Mouse (Mus musculus) E14TG2a.4 (cell line): ENCODE measurements at regions not wholly inside any gene's neighbourhood (a gene's known extent, or its start where the extent isn't known, plus 50 kb on each side); places are given as distances from the start of the nearest gene placed in this dataset.

Experiments used
- H3K27me3 ChIP-seq: 2 replicates; pipeline ENCODE4 v1.6.1; 2014; ENCODE audit warnings: low read length, control low read depth; ENCODE audit not compliant: insufficient read depth
- H3K36me3 ChIP-seq: 2 replicates; pipeline ENCODE4 v1.6.1; 2014; ENCODE audit warnings: low read length, control low read depth; ENCODE audit not compliant: insufficient read depth
- H3K4me1 ChIP-seq: replicated peaks from 2 replicates; pipeline ENCODE4 v1.6.1; 2014; ENCODE audit warnings: low read depth, low read length, control low read depth
- H3K4me3 ChIP-seq: replicated peaks from 2 replicates; pipeline ENCODE4 v1.5.1; 2014; ENCODE audit warnings: mild to moderate bottlenecking, low read length
- H3K9me3 ChIP-seq: 2 replicates; pipeline ENCODE4 v1.6.1; 2014; ENCODE audit warnings: low read length, control low read depth
- CTCF ChIP-seq: conservative IDR thresholded peaks from 2 replicates; pipeline ENCODE4 v1.5.1; 2014; ENCODE audit warnings: low read length
- NANOG ChIP-seq: IDR thresholded peaks from 2 replicates; pipeline ENCODE4 v1.6.1; 2014; ENCODE audit warnings: borderline replicate concordance, low read length, mixed read lengths
- POU5F1 ChIP-seq: IDR thresholded peaks from 2 replicates; pipeline ENCODE4 v1.6.1; 2014; ENCODE audit warnings: low read length, borderline replicate concordance

- Histone ChIP-seq H3K4me3 (no peak overlapping the region), H3K36me3 (no peaks in the 10 kb centered on the region), H3K9me3 (no peaks in the 10 kb centered on the region), H3K4me1 (no peaks in the 10 kb centered on the region), H3K27me3 (no peaks in the 10 kb centered on the region)
- no peak for TF ChIP-seq CTCF
- no peak for TF ChIP-seq POU5F1
- TF ChIP-seq NANOG, result no peak
Measured at GRCm38 (mm10) chr12:12509164-12509937, 247.4 kb downstream of the Fam49a start.

GRCm38 (mm10) chr12:12508487-12509125 lies 246.7 kb downstream of the Fam49a start:
- Histone ChIP-seq H3K27me3 (no peaks in the 10 kb centered on the region), H3K36me3 (no peaks in the 10 kb centered on the region), H3K9me3 (no peaks in the 10 kb centered on the region), H3K4me3 (no peak overlapping the region), H3K4me1 (no peaks in the 10 kb centered on the region)
- TF ChIP-seq POU5F1 (no peak), NANOG (no peak), CTCF (no peak)

GRCm38 (mm10) chr12:12506671-12507070 lies 244.7 kb downstream of the Fam49a start:
- H3K9me3 ChIP-seq, result no peaks in the 10 kb centered on the region
- H3K4me1 ChIP-seq, result no peaks in the 10 kb centered on the region
- TF ChIP-seq POU5F1 (no peak), NANOG (no peak), CTCF (no peak)
- H3K27me3 ChIP-seq, result no peaks in the 10 kb centered on the region
- H3K4me3 ChIP-seq, result no peak overlapping the region
- H3K36me3 ChIP-seq, result no peaks in the 10 kb centered on the region

GRCm38 (mm10) chr12:12505590-12505989 lies 243.7 kb downstream of the Fam49a start:
- H3K27me3 ChIP-seq, result no peaks in the 10 kb centered on the region
- no peaks in the 10 kb centered on the region for H3K4me1 ChIP-seq
- H3K36me3 ChIP-seq, result no peaks in the 10 kb centered on the region
- no peak overlapping the region for H3K4me3 ChIP-seq
- TF ChIP-seq POU5F1 (no peak), CTCF (no peak), NANOG (no peak)
- no peaks in the 10 kb centered on the region for H3K9me3 ChIP-seq

GRCm38 (mm10) chr12:12499903-12500302 lies 238.0 kb downstream of the Fam49a start:
- no peak overlapping the region for H3K4me3 ChIP-seq
- TF ChIP-seq POU5F1 (no peak), CTCF (no peak), NANOG (no peak)
- no peaks in the 10 kb centered on the region for H3K27me3 ChIP-seq
- H3K9me3 ChIP-seq, result no peaks in the 10 kb centered on the region
- no peaks in the 10 kb centered on the region for H3K4me1 ChIP-seq
- H3K36me3 ChIP-seq, result no peaks in the 10 kb centered on the region

- Histone ChIP-seq H3K9me3 (no peaks in the 10 kb centered on the region), H3K27me3 (no peaks in the 10 kb centered on the region), H3K36me3 (no peaks in the 10 kb centered on the region), H3K4me3 (no peak overlapping the region), H3K4me1 (no peaks in the 10 kb centered on the region)
- no peak for TF ChIP-seq CTCF
- no peak for TF ChIP-seq POU5F1
- no peak for TF ChIP-seq NANOG
Measured at GRCm38 (mm10) chr12:12498621-12499020, 236.7 kb downstream of the Fam49a start.

GRCm38 (mm10) chr12:12497277-12497841 lies 235.4 kb downstream of the Fam49a start:
- no peak for TF ChIP-seq CTCF
- no peak for TF ChIP-seq NANOG
- no peak for TF ChIP-seq POU5F1
- H3K27me3 ChIP-seq, result no peaks in the 10 kb centered on the region
- H3K36me3 ChIP-seq, result no peaks in the 10 kb centered on the region
- no peaks in the 10 kb centered on the region for H3K4me1 ChIP-seq
- no peaks in the 10 kb centered on the region for H3K9me3 ChIP-seq
- H3K4me3 ChIP-seq, result no peak overlapping the region

GRCm38 (mm10) chr12:12496593-12497141 lies 234.7 kb downstream of the Fam49a start:
- Histone ChIP-seq H3K36me3 (no peaks in the 10 kb centered on the region), H3K27me3 (no peaks in the 10 kb centered on the region), H3K4me3 (no peak overlapping the region), H3K4me1 (no peaks in the 10 kb centered on the region), H3K9me3 (no peaks in the 10 kb centered on the region)
- TF ChIP-seq POU5F1 (no peak), CTCF (no peak), NANOG (no peak)
